Mouse (Mus musculus) subcutaneous adipose tissue, adult 2 months (tissue): ENCODE data around the gene Zfp341. TPM values are rescaled to one million over a fixed set of nuclear protein-coding genes. Genes with fewer than 3 reads are reported as not detected.

ENCODE experiments used
- polyA plus RNA-seq: library from polyadenylated mRNA; depleted of rRNA; stranded (reverse); fragments of >200 nt; gene quantifications from 2 replicates; pipeline ENCODE4 v1.2.3, GENCODE M21; 2012; ENCODE audit warnings: low replicate concordance; rRNA removed

Gene Zfp341
- polyA plus RNA-seq = 4.0 and 6.1 TPM in 2 replicates

GRCm38 (mm10) chr2:154613118-154614115 is at the start of gene Zfp341, which contains the start of gene 4930519P11Rik:
Gene Zfp341 (plus strand): TSS chr2:154613297.
Gene 4930519P11Rik (minus strand): TSS chr2:154613437.

DNA sequence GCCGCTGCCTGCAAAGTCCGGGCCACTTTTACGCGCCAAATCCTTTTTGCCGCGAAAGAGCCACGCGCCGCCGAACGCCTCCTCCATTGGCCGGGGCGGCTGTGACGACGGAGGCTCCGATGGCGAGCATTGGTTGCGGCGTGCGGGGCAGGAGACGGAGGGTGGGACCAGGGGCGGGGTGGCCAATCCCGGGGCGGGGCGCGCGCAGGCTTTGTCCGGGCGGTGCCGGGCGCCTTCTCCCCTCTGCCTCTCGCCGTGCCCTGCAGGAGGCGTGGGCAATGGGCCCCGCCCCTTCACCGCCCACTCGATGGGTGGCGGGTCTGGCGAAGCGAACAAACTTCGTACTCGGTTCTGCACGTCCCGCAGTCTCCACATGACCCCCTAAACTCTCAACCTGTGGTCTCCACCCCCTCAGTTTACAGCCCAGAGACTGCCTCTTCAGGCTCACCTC is 43.2 kb upstream of the Zfp341 start, which contains the start of gene E2f1:
E2f1 (minus strand) TSS at position 57 of the 451 bp plus-strand sequence.

GRCm38 (mm10) chr2:154603638-154604153 is 9.4 kb upstream of the Zfp341 start, which contains the start of gene Pxmp4:
Gene Pxmp4 (minus strand): TSS chr2:154603708.

DNA sequence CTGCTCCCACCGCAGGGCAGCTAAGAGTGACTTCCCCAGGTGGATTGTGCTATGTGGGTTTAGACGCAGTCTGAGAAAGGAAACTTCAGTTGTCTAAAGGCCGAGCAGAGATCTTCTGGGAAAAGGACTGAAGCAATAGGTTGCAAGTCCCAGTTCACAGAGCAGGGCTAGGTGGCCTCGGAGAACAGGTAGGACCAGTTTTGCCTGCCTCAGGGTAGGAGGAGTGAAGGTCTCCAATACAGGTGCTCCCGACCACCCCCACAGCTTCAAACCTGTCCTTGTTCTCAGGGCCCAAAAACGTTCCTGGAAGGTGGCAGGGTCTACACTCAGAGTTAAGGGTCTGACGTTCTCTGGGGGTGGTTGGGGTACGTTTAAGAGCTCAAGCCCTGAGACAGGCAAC is 38.3 kb downstream of the Zfp341 start, which contains the start of gene Chmp4b:
Chmp4b (plus strand) TSS at position 343 of the 400 bp plus-strand sequence.

Other genes with a start within 250 kb of the Zfp341 start
- gene Cdk5rap1, start 240.3 kb upstream of the Zfp341 start, polyA plus RNA-seq = 11.2 and 12.8 TPM in 2 replicates
- 25.8 and 67.9 TPM in 2 replicates for gene Snta1, start 205.2 kb upstream of the Zfp341 start, polyA plus RNA-seq
- gene Cbfa2t2, start 176.8 kb upstream of the Zfp341 start, polyA plus RNA-seq = 11.2 and 20.3 TPM in 2 replicates
- gene 1700003F12Rik, start 66.2 kb upstream of the Zfp341 start, polyA plus RNA-seq = 0.77 and 1.5 TPM in 2 replicates
- not detected in 2 replicates for gene Actl10, start 61.5 kb upstream of the Zfp341 start, polyA plus RNA-seq
- 1.6 and 8.0 TPM in 2 replicates for gene Necab3, start 54.4 kb upstream of the Zfp341 start, polyA plus RNA-seq
- 13.4 and 15.1 TPM in 2 replicates for gene E2f1, start 43.4 kb upstream of the Zfp341 start, polyA plus RNA-seq
- 60.5 and 151 TPM in 2 replicates for gene Pxmp4, start 9.6 kb upstream of the Zfp341 start, polyA plus RNA-seq
- gene 4930519P11Rik, start 140 bp downstream of the Zfp341 start, polyA plus RNA-seq = 0.57 and 0.87 TPM in 2 replicates
- 118 and 161 TPM in 2 replicates for gene Chmp4b, start 38.4 kb downstream of the Zfp341 start, polyA plus RNA-seq
- gene Gm14214, start 156.7 kb downstream of the Zfp341 start, polyA plus RNA-seq = not detected in 2 replicates
- gene Raly, start 177.8 kb downstream of the Zfp341 start, polyA plus RNA-seq = 155 and 533 TPM in 2 replicates
- 4.7 TPM in 1 of 2 replicates, not detected in the other for gene a, start 178.1 kb downstream of the Zfp341 start, polyA plus RNA-seq